Mouse (Mus musculus) E14TG2a.4 (cell line): ENCODE results near the gene Zfand3.

Experiments used
- CTCF ChIP-seq: conservative IDR thresholded peaks from 2 replicates; pipeline ENCODE4 v1.5.1; 2014; ENCODE audit warnings: low read length
- NANOG ChIP-seq: IDR thresholded peaks from 2 replicates; pipeline ENCODE4 v1.6.1; 2014; ENCODE audit warnings: borderline replicate concordance, low read length, mixed read lengths

DNA sequence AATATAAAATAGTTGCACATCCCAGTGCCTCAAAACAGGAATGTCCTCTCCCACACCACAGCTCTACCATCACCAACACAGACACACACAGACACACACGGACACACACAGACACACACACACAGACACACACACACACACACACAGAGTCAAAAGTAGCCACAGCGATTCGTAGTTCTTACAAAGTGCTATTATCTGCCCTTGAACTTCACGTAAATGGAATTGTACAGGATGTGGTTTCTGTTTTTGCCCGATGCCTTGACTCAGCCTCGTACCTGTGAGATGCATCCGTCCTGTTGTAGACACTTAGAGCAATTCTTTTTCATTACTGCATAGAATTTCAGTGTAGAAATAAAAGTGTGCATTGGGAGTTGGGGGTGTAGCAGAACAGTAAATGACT, 31.3 kb upstream of the Zfand3 start:
- TF ChIP-seq CTCF, result no peak
- TF ChIP-seq NANOG, result no peak
